In the genomic region with DNA sequence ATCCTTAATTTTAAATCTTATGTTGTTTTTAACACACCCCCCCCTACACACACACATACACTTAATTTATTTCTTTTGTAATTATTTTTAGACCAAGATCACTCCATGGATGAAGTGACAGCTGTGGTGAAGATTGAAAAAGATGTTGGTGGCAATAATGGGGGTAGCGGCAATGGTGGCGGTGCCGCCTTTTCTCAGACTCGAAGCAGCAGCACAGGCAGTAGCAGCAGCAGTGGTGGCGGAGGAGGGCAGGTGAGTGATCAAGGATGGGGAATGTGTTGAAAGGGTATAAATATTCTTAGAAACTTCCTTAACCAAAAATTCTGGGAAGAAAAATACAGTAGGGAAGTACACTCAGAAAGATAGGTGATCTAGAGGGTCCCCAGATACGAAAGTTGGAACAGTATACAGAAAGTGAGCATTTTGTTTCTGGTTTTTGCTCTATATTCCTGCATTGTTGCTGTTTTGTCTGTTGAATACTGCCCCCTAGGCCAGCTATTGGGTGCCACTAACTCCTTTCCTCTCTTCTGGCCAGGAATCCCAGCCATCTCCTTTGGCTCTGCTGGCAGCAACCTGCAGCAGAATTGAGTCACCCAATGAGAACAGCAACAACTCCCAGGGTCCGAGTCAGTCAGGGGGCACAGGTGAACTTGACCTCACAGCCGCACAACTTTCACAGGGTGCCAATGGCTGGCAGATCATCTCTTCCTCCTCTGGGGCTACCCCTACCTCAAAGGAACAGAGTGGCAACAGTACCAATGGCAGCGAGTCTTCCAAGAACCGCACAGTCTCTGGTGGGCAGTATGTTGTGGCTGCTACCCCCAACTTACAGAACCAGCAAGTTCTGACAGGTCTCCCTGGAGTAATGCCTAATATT, we compare ENCODE assay signal across 10 mouse cellular contexts. TPM values are rescaled to one million over a fixed set of nuclear protein-coding genes. Genes with fewer than 3 reads are reported as not detected.
DNase-seq lines count a peak whose midpoint lies in the region; ATAC-seq and TF ChIP-seq lines count a peak whose summit lies in the region.
"Had no signal": no experiment of that assay in that cellular context is flagged by ENCODE, and none has a peak within 500 bp of the region (broad histone marks: within the 10 kb centered on the region; RNA-seq: fewer than 3 reads in every experiment).

No protein-coding gene starts in this region.

- peak overlapping the region; percentile 16; the same call in 1 of the 2 replicates for H3K4me3 ChIP-seq in hindbrain, embryonic 10.5 days
- H3K4me3 ChIP-seq in hindbrain, embryonic 12.5 days = no peak overlapping the region; the same call in 1 of the 2 replicates
- H3K4me3 ChIP-seq in E14TG2a.4 (replicated peaks; ENCODE audit: low read length) (peak overlapping the region; percentile 75), ES-Bruce4 (ENCODE audit: low read depth, low read length) (peak overlapping the region; percentile 34)
- H3K4me3 ChIP-seq in limb, embryonic 12.5 days (replicated peaks) = no peak overlapping the region; the same call in 1 of the 2 replicates

- no peaks in the 10 kb centered on the region for H3K9me3 ChIP-seq in hindbrain, embryonic 10.5 days
- H3K9me3 ChIP-seq in hindbrain, embryonic 12.5 days (replicated peaks) = no peaks in the 10 kb centered on the region
- H3K9me3 ChIP-seq in E14TG2a.4 (ENCODE audit: low read length) = no peaks in the 10 kb centered on the region
- H3K9me3 ChIP-seq in ES-Bruce4 (replicated peaks; ENCODE audit: control insufficient read depth, insufficient read depth, low read length, poor library complexity, severe bottlenecking) = no peaks in the 10 kb centered on the region
- H3K9me3 ChIP-seq in limb, embryonic 12.5 days = no peaks in the 10 kb centered on the region; the same call in 1 of the 2 replicates

- ATAC-seq in hindbrain, embryonic 12.5 days (ENCODE audit: low FRiP score) = no peak
- no peak for ATAC-seq in limb, embryonic 12.5 days (ENCODE audit: insufficient number of reproducible peaks, insufficient read depth, low FRiP score, low TSS enrichment, low read depth)
- ATAC-seq: inflammation-experienced regulatory T-cells, adult 6 months; Patski had no signal

- H3K27me3 ChIP-seq in hindbrain, embryonic 10.5 days (ENCODE audit: insufficient read depth, poor library complexity, severe bottlenecking) = no peaks in the 10 kb centered on the region
- no peaks in the 10 kb centered on the region for H3K27me3 ChIP-seq in hindbrain, embryonic 12.5 days
- H3K27me3 ChIP-seq in E14TG2a.4 (ENCODE audit: insufficient read depth, low read length) (no peaks in the 10 kb centered on the region), ES-Bruce4 (ENCODE audit: control insufficient read depth, insufficient read depth, low read length, poor library complexity, severe bottlenecking) (no peaks in the 10 kb centered on the region)
- H3K27me3 ChIP-seq in limb, embryonic 12.5 days = no peaks in the 10 kb centered on the region
- H3K27me3 ChIP-seq: Patski had no signal

- peak; percentile 16 for TF ChIP-seq CTCF in E14TG2a.4 (conservative IDR thresholded peaks at IDR 0.05; ENCODE audit: low read length)
- TF ChIP-seq CTCF in ES-Bruce4 (IDR thresholded peaks at IDR 0.05; ENCODE audit: low read depth, low read length) = no peak

- peaks cover 50% of the 10 kb centered on the region for H3K4me1 ChIP-seq in hindbrain, embryonic 10.5 days (replicated peaks)
- peaks cover 48% of the 10 kb centered on the region for H3K4me1 ChIP-seq in hindbrain, embryonic 12.5 days
- H3K4me1 ChIP-seq in E14TG2a.4 (replicated peaks; ENCODE audit: low read depth, low read length) (peaks cover 72% of the 10 kb centered on the region), ES-Bruce4 (ENCODE audit: control insufficient read depth, insufficient read depth, low read length) (peaks cover 3% of the 10 kb centered on the region)
- peaks cover 44% of the 10 kb centered on the region for H3K4me1 ChIP-seq in limb, embryonic 12.5 days (replicated peaks)

- DNase-seq in hindbrain, embryonic 10.5 days (ENCODE audit: low spot score) = no peak
- no peak for DNase-seq in layer of hippocampus, postnatal 36 days
- no peak for DNase-seq in ovary, postnatal 10 days (ENCODE audit: low spot score)
- DNase-seq: retina, postnatal 1 day had no signal

- peaks cover 57% of the 10 kb centered on the region for H3K36me3 ChIP-seq in hindbrain, embryonic 10.5 days
- peaks cover 43% of the 10 kb centered on the region for H3K36me3 ChIP-seq in hindbrain, embryonic 12.5 days
- H3K36me3 ChIP-seq in E14TG2a.4 (ENCODE audit: insufficient read depth, low read length) (peaks cover 57% of the 10 kb centered on the region), ES-Bruce4 (ENCODE audit: control insufficient read depth, insufficient read depth, low read length, poor library complexity, severe bottlenecking) (peaks cover 54% of the 10 kb centered on the region)
- H3K36me3 ChIP-seq in limb, embryonic 12.5 days = peaks cover 57% of the 10 kb centered on the region

- WGBS in hindbrain, embryonic 10.5 days = 96% methylated on average over 10 of the region's 10 CpGs
- WGBS in hindbrain, embryonic 12.5 days = 95% methylated on average over 10 of the region's 10 CpGs
- 95% methylated on average over 10 of the region's 10 CpGs for WGBS in limb, embryonic 12.5 days

- no peak overlapping the region; the same call in 1 of the 2 replicates for H3K4me2 ChIP-seq in hindbrain, embryonic 12.5 days (replicated peaks)
- H3K4me2 ChIP-seq in limb, embryonic 12.5 days = 0 out of 2 replicates have a peak overlapping the region, but pooled peaks have one; percentile 52

- TF ChIP-seq EP300 in ES-Bruce4 (IDR thresholded peaks at IDR 0.05; ENCODE audit: insufficient read depth, low read depth, low read length) = no peak

- no peak overlapping the region for H3K27ac ChIP-seq in hindbrain, embryonic 10.5 days
- no peak overlapping the region for H3K27ac ChIP-seq in hindbrain, embryonic 12.5 days
- H3K27ac ChIP-seq in ES-Bruce4 (ENCODE audit: insufficient read depth, low read length) = no peak overlapping the region
- H3K27ac ChIP-seq in limb, embryonic 12.5 days = no peak overlapping the region

- no peak overlapping the region for H3K9ac ChIP-seq in hindbrain, embryonic 12.5 days
- peak overlapping the region; percentile 99; the same call in 1 of the 2 replicates for H3K9ac ChIP-seq in ES-Bruce4 (ENCODE audit: low read depth, poor library complexity, severe bottlenecking)
- H3K9ac ChIP-seq in limb, embryonic 12.5 days (replicated peaks) = no peak overlapping the region

- TF ChIP-seq POLR2A in ES-Bruce4 (IDR thresholded peaks at IDR 0.05; ENCODE audit: insufficient read depth, low read length) = no peak

RNA-seq across cellular contexts. Expression of a gene that starts 2.0 kb away (rescaled TPM):
- polyA plus RNA-seq in hindbrain, embryonic 10.5 days (2016; fragmentation: Nextera tagmentation; extraction: Ambion mirVana) = 6.1 and 9.3 TPM in 2 replicates
- 9.1 and 9.3 TPM in 2 replicates for polyA plus RNA-seq in hindbrain, embryonic 12.5 days (2016; fragmentation: Nextera tagmentation; extraction: Ambion mirVana)
- 103 and 106 TPM in 2 replicates for polyA plus RNA-seq in ES-Bruce4 (2011; ENCODE audit: insufficient read depth, insufficient read length, low read depth, missing spikeins)
- 11.1 and 12.1 TPM in 2 replicates for polyA plus RNA-seq in limb, embryonic 12.5 days (2016; fragmentation: Nextera tagmentation; extraction: Ambion mirVana)
- 10 to 100 TPM; 22.4 to 23.1 TPM for total RNA-seq in layer of hippocampus, postnatal 36 days (2021)

RNA-seq across cellular contexts. Expression of a gene that starts 37.2 kb away (rescaled TPM):
- polyA plus RNA-seq in hindbrain, embryonic 10.5 days (2016; fragmentation: Nextera tagmentation; extraction: Ambion mirVana) = 0.17 and 0.18 TPM in 2 replicates
- polyA plus RNA-seq in hindbrain, embryonic 12.5 days (2016; fragmentation: Nextera tagmentation; extraction: Ambion mirVana) = 0.23 TPM in 1 of 2 replicates, not detected in the other
- polyA plus RNA-seq in ES-Bruce4 (2011; ENCODE audit: insufficient read depth, insufficient read length, low read depth, missing spikeins) = 1.8 and 2.8 TPM in 2 replicates
- 0.48 TPM in 1 of 2 replicates, not detected in the other for polyA plus RNA-seq in limb, embryonic 12.5 days (2016; fragmentation: Nextera tagmentation; extraction: Ambion mirVana)
- under 1 TPM; 0.42 to 0.51 TPM for total RNA-seq in layer of hippocampus, postnatal 36 days (2021)
- polyA plus RNA-seq: inflammation-experienced regulatory T-cells, adult 6 months; Patski had no signal

RNA-seq across cellular contexts. Expression of a gene that starts 40.9 kb away (rescaled TPM):
- polyA plus RNA-seq in hindbrain, embryonic 10.5 days (2016; fragmentation: Nextera tagmentation; extraction: Ambion mirVana) = 1.0 and 1.2 TPM in 2 replicates
- polyA plus RNA-seq in hindbrain, embryonic 12.5 days (2016; fragmentation: Nextera tagmentation; extraction: Ambion mirVana) = 1.9 and 2.1 TPM in 2 replicates
- not detected in 2 replicates for polyA plus RNA-seq in ES-Bruce4 (2011; ENCODE audit: insufficient read depth, insufficient read length, low read depth, missing spikeins)
- 3.1 and 4.3 TPM in 2 replicates for polyA plus RNA-seq in limb, embryonic 12.5 days (2016; fragmentation: Nextera tagmentation; extraction: Ambion mirVana)
- total RNA-seq in layer of hippocampus, postnatal 36 days (2021) = under 1 TPM; 0.38 to 0.57 TPM
- polyA plus RNA-seq: inflammation-experienced regulatory T-cells, adult 6 months; Patski had no signal

RNA-seq across cellular contexts. Expression of a gene that starts 50.9 kb away (rescaled TPM):
- polyA plus RNA-seq in hindbrain, embryonic 10.5 days (2016; fragmentation: Nextera tagmentation; extraction: Ambion mirVana) = 84.3 and 98.2 TPM in 2 replicates
- polyA plus RNA-seq in hindbrain, embryonic 12.5 days (2016; fragmentation: Nextera tagmentation; extraction: Ambion mirVana) = 89.7 and 91.3 TPM in 2 replicates
- 49.7 and 55.4 TPM in 2 replicates for polyA plus RNA-seq in ES-Bruce4 (2011; ENCODE audit: insufficient read depth, insufficient read length, low read depth, missing spikeins)
- 66.1 and 68.1 TPM in 2 replicates for polyA plus RNA-seq in limb, embryonic 12.5 days (2016; fragmentation: Nextera tagmentation; extraction: Ambion mirVana)
- 10 to 100 TPM; 40.6 to 41.0 TPM for total RNA-seq in layer of hippocampus, postnatal 36 days (2021)

RNA-seq across cellular contexts. Expression of a gene that starts 57.3 kb away (rescaled TPM):
- polyA plus RNA-seq in hindbrain, embryonic 10.5 days (2016; fragmentation: Nextera tagmentation; extraction: Ambion mirVana) = 102 and 122 TPM in 2 replicates
- polyA plus RNA-seq in hindbrain, embryonic 12.5 days (2016; fragmentation: Nextera tagmentation; extraction: Ambion mirVana) = 54.6 and 60.9 TPM in 2 replicates
- 196 and 252 TPM in 2 replicates for polyA plus RNA-seq in ES-Bruce4 (2011; ENCODE audit: insufficient read depth, insufficient read length, low read depth, missing spikeins)
- 95.6 and 99.6 TPM in 2 replicates for polyA plus RNA-seq in limb, embryonic 12.5 days (2016; fragmentation: Nextera tagmentation; extraction: Ambion mirVana)
- total RNA-seq in layer of hippocampus, postnatal 36 days (2021) = 10 to 100 TPM; 21.4 to 24.2 TPM

Comparison
In these comparisons a context has a peak if more than half of its experiments do, and no peak if none do; other contexts are left out.
1. H3K4me3 ChIP-seq: peak in hindbrain, embryonic 10.5 days (single experiment), E14TG2a.4 (single experiment) and ES-Bruce4 (single experiment); none in hindbrain, embryonic 12.5 days (single experiment) and limb, embryonic 12.5 days (single experiment).